Comparison of ENCODE assay signal across 8 mouse cellular contexts in genomic region chr11:61652686-61653447, GRCm38 (mm10). TPM values are rescaled to one million over a fixed set of nuclear protein-coding genes. Genes with fewer than 3 reads are reported as not detected.
DNase-seq lines count a peak whose midpoint lies in the region; TF ChIP-seq lines count a peak whose summit lies in the region.

Gene Grap (plus strand): TSS chr11:61653265.

- no peaks in the 10 kb centered on the region for H3K36me3 ChIP-seq in kidney, adult 2 months (ENCODE audit: control insufficient read depth, insufficient read depth, low read length)

- H3K27me3 ChIP-seq in kidney, adult 2 months (replicated peaks; ENCODE audit: control insufficient read depth, insufficient read depth, low read length): no peaks in the 10 kb centered on the region

- WGBS in kidney, adult 2 months: 53% methylated on average over 10 of the region's 10 CpGs

- H3K4me3 ChIP-seq in kidney, adult 2 months (ENCODE audit: insufficient read depth, low read depth, low read length): peak within 1 kb of the TSS; percentile 66

- peaks cover 8% of the 10 kb centered on the region; the same call in 1 of the 2 replicates for H3K4me1 ChIP-seq in kidney, adult 2 months (ENCODE audit: control insufficient read depth, insufficient read depth, low read length)

- no peak for TF ChIP-seq CTCF in kidney, adult 2 months (conservative IDR thresholded peaks at IDR 0.05; ENCODE audit: insufficient read depth, insufficient read length, low read depth, low read length)

- peak within 1 kb of the TSS; percentile 83 for H3K27ac ChIP-seq in kidney, adult 2 months (ENCODE audit: insufficient read depth, low read depth, low read length)

- no peak for TF ChIP-seq POLR2A in kidney, adult 2 months (IDR thresholded peaks at IDR 0.05; ENCODE audit: low read depth, low read length)

- peak; percentile 45 for DNase-seq in gastrocnemius, postnatal 25 days
- no peak for DNase-seq in gastrocnemius, adult 18-20 months (ENCODE audit: low spot score)
- peak; percentile 54 to 80 for DNase-seq in heart, adult 18-20 months
- DNase-seq in kidney, adult 2 months: peak; percentile 78
- peak; percentile 56 for DNase-seq in lung, postnatal 14 days
- DNase-seq in thymus, postnatal 4 days: peak; percentile 71
- DNase-seq in urinary bladder, postnatal 14 days (ENCODE audit: low spot score): no peak
- DNase-seq in right cerebral cortex, adult 18-20 months: no peak

RNA-seq across cellular contexts. Expression of gene Grap, which starts in this region (rescaled TPM):
- 1 to 10 TPM; 4.0 to 5.9 TPM for total RNA-seq in gastrocnemius, postnatal 25 days (2021)
- total RNA-seq in gastrocnemius, adult 18-20 months (2021): 1 to 10 TPM; 2.0 to 2.7 TPM
- total RNA-seq in heart, adult 18-20 months (2021): 10 to 100 TPM; 12.1 to 13.5 TPM
- 11.1 and 15.3 TPM in 2 replicates for polyA plus RNA-seq in kidney, adult 2 months (2012; rRNA removed)

Comparison
In these comparisons a context has a peak if more than half of its experiments do, and no peak if none do; other contexts are left out.
1. DNase-seq: peak in gastrocnemius, postnatal 25 days (single experiment), heart, adult 18-20 months (2 of 2), kidney, adult 2 months (single experiment), lung, postnatal 14 days (single experiment) and thymus, postnatal 4 days (single experiment); none in gastrocnemius, adult 18-20 months (single experiment), urinary bladder, postnatal 14 days (single experiment) and right cerebral cortex, adult 18-20 months (single experiment).